Mouse (Mus musculus) left cerebral cortex, postnatal 25 days (tissue): ENCODE data around the gene Acbd5. TPM values are rescaled to one million over a fixed set of nuclear protein-coding genes. Genes with fewer than 3 reads are reported as not detected.
A peak's percentile ranks its signal among the peaks of the same experiment; 100 is the strongest.

Experiments used
- DNase-seq, 2 experiments: peaks; one replicate each; pipeline ENCODE4 v3.0.0; 2022; ENCODE audit warnings: low spot score in 2 of 2, mixed read lengths in 1 of 2
- intact Hi-C: fragments of 180-260 bp; cut with DNase I; formaldehyde crosslinking; loops from one replicate; pipeline ENCODE4 v1.15.1; 2025
- total RNA-seq, 2 experiments: library from RNA; stranded (reverse); gene quantifications; 2 replicates each; pipeline ENCODE4 v1.2.3; 2021

Acbd5 gene
- total RNA-seq, 2 experiments from 2014 or later: 74.5 to 75.5 TPM

- intact Hi-C loops: no loop called here
- DNase-seq: peak in 1 of 2 experiments; percentile 74
Measured at GRCm38 (mm10) chr2:23051890-23052289, 16.1 kb upstream of the Acbd5 start.

DNA sequence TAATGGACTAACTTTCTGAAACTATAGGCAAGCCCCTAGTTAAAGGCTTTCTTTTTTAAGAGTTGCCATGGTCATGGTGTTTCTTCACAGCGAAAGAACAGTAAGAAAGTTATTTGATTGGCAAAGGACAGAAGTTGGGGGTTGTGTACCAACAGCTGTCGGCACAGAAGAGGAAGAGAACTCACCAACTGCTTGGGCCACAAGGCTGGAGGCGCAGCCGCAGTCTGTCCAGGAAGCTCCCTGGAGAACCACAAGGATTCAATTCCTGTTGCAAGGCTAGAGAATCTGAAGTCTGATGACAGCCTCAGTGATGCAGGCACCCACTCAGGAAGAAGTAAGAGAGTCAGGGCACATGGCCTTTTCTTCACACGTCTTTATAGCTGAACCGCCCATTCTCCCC lies 15.4 kb upstream of the Acbd5 start:
- DNase-seq: no peak
- intact Hi-C loops: no loop called here

GRCm38 (mm10) chr2:23068370-23068737 lies 387 bp downstream of the Acbd5 start:
- no peak for DNase-seq
- intact Hi-C loops: loop anchor here (1.0 to 5.0 kb wide), 4 partner anchors 28 to 174 kb away; partner anchors contain the start of genes Abi1, Mastl, Pdss1 and Yme1l1

DNA sequence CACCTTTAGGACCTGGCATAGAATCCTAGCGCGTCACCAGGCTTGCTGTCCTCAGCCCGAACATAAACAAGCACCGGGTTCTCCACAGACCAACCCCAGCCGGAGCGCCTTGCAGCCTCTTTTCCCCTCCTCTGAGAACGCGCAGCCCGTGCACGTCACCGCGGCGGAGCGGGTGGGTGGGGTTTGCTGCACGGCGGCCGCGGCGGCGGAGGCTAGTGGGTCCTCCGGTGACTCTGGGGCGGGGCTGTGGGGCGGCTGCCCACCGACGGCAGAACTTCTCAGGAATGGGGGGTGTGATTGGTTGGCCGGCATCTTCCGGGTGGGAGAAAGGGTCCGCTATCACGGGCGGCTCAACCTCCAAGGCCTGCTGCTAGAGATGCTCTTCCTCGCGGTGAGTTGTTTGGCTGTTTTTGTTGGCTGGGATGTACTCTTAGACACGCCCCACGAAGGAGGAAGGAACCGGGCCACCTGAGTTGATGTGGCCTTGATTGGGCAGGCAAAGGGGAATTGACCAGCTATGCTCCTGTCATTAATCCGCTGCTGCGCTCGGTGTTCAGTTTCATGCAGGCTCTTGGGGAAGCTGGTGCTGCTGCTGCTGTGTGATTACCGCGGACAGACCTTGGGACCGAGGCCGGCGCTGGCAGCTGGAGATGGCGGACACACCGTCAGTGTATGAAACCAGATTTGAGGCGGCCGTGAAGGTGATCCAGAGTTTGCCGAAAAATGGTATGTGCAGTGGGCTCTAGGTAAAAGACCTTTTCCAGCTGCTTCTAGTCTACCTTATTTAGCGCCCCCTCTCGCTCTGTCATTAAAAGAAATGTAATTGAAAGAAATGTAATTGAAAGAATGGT lies 1.2 kb downstream of the Acbd5 start:
- intact Hi-C loops: loop anchor here (1.0 to 5.0 kb wide), 4 partner anchors 29 to 174 kb away; partner anchors contain the start of genes Abi1, Mastl, Pdss1 and Yme1l1
- peak; percentile 94 to 97 for DNase-seq

- no peak for DNase-seq
- intact Hi-C loops: no loop called here
Measured at GRCm38 (mm10) chr2:23070491-23070890, 2.5 kb downstream of the Acbd5 start.

GRCm38 (mm10) chr2:23071406-23071805 lies 3.4 kb downstream of the Acbd5 start:
- intact Hi-C loops: no loop called here
- no peak for DNase-seq

GRCm38 (mm10) chr2:23075846-23076245 lies 7.9 kb downstream of the Acbd5 start:
- no peak for DNase-seq
- intact Hi-C loops: no loop called here

DNA sequence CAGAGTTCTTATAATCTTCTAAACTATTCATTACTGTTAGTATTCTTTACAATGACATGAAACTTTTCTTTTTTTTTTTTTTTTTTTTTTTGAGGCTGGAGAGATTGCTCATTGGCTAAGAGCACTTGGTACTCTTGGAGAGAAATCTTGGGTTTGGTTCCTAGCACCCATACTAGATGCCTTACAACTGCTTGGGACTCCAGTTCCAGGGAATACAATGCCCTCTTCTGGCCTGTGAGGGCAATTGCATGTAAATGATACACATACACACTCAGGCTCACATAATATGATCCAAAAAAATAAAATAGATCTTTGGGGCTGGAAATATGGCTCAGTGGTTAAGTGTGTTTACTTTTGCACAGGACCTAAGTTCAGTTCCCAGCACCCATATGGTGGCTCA lies 8.8 kb downstream of the Acbd5 start:
- intact Hi-C loops: no loop called here
- no peak for DNase-seq

- intact Hi-C loops: no loop called here
- DNase-seq: no peak
Measured at GRCm38 (mm10) chr2:23077693-23078092, 9.7 kb downstream of the Acbd5 start.

DNA sequence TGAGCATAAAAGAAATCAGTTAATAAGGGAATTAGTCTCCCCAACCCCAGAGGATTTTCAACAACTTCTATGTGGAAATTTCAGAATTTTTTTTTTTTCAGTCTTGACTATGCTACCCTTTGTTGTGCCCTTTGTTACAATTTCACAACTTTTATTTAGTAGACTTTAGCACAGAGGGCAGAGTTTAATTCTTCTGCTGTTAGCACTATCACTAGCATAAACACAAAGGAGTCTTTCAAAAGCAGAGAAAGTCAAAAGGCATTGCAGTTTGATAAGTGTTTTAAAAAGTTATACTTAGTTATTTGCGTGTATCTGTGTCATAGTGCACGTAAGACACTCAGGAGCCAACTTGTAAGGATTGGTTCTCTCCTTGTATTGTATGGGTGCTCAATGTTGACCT lies 10.6 kb downstream of the Acbd5 start:
- DNase-seq: no peak
- intact Hi-C loops: no loop called here

GRCm38 (mm10) chr2:23084540-23084939 lies 16.6 kb downstream of the Acbd5 start:
- no peak for DNase-seq
- intact Hi-C loops: no loop called here

GRCm38 (mm10) chr2:23092216-23092615 lies 24.2 kb downstream of the Acbd5 start:
- DNase-seq: peak; percentile 16 to 17
- intact Hi-C loops: no loop called here

DNA sequence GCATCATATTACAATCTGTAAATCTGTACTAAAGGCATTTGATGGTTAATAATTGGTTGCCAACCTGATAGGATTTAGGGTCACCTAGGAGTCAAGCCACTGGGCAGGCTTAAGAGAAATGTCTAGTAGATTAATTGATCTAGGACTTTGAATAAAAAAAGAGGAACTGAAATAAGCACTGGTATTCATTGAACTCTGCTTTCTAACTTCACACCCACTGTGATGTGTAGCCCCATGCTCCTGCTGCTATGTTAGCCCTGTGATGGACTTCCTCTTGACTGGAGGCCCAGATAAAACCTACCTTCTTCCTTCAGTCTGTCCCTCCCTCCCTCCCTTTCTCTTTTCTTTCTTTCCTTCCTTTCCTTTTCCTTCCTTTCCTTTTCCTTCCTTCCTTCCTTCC lies 29.1 kb downstream of the Acbd5 start:
- no peak for DNase-seq
- intact Hi-C loops: no loop called here

DNA sequence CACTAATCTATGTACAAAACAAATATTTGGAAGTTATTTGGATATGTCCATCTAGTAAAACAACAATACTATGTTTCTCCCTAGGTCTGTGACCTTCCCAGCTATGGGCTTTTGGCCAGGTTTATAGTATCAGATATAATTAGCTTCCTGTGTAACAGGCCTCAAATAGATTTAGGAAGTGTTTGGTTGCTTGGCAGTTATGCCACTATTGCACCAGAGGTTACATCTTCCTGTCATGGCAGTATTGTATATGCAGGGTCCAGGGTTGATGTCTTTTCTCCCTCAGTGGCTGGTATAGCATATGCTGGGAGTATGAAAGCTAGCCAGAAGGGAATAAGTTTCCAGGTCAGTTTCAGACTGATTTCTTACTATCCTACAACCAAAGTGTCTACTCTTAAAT lies 34.3 kb downstream of the Acbd5 start:
- DNase-seq: no peak
- intact Hi-C loops: no loop called here

- no peak for DNase-seq
- intact Hi-C loops: no loop called here
Measured at GRCm38 (mm10) chr2:23119573-23119972, 51.6 kb downstream of the Acbd5 start.

DNA sequence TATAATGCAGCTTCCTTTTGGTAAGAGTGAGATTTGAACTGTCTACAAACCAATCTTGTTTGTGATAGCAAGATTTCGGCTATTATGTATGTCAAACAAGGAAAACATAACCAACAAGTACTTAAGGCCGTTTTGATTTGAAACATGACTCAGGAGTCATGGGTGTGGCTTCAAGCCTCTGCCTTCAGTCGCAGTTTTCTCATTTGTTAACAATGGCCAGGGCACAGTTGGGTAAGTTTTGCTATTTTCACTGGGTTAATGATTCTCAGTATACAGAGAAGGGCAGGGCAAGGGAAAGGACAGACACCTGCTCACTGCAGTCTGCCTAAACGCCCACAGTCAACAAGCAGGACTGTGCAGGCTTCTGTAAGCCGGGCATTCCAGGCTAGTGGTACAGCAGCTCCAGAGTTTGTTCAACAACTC lies 87.2 kb downstream of the Acbd5 start:
- intact Hi-C loops: no loop called here
- DNase-seq: no peak

DNA sequence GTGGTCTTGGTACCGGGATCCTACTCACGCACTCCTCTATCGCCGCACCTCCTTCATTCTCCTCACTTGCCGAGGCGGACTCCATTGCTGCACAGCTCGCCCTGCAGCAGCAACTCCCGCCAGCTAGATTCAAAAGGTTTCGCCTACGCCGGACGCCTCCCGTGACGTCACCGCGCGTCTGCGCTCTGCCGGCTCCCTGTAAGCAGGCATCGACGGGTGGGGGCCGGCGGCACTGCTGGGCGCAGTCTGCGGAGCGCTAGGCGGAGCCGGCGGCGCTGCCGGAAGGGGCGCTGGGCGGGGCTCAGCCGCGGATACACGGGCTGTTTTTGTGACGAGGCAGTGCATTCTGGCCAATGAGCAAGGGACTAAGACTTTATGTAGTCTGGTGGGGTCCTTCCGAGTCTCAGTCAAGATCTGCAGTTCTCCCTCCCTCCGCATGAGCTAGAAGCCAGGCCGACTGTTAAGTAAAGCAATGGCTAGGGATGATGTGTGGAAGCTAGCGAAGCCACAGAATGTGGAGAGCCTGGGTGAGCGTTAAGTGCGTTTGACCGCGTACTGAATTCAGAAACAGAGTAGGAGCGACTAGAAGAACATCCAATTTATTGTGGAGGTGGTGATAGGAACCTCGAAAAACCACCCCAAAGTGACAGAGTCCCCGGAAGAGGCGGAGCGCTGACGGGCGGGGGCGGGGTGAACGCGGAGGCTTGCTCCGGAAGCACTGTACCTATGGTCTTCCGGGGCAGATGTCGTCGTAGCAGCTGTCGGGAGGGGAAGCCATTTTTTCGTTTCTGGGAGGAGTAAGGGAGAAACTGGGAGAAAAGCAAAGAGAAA lies 88.0 kb downstream of the Acbd5 start, which contains the start of the genes Mastl and Yme1l1:
Gene Mastl (minus strand): TSS at position 248 of the 831 bp plus-strand sequence.
Gene Yme1l1 (plus strand): TSS at position 593 of the 831 bp plus-strand sequence.
- intact Hi-C loops: loop anchor here (1.0 to 2.0 kb wide), 2 partner anchors 88 to 261 kb away; partner anchors contain the start of genes Acbd5 and Pdss1
- DNase-seq: peak; percentile 99

GRCm38 (mm10) chr2:23156608-23157081 lies 88.7 kb downstream of the Acbd5 start:
- DNase-seq: peak in 1 of 2 experiments; percentile 58
- intact Hi-C loops: loop anchor here (1.0 to 2.0 kb wide), 2 partner anchors 88 to 262 kb away; partner anchors contain the start of genes Acbd5 and Pdss1
